Mouse (Mus musculus) MEL (cell line): ENCODE measurements at regions not wholly inside any gene's neighbourhood (a gene's known extent, or its start where the extent isn't known, plus 50 kb on each side); places are given as distances from the start of the nearest gene placed in this dataset.

Source experiments
- DNase-seq: peaks from one replicate; pipeline ENCODE4 v3.0.0; 2011; ENCODE audit warnings: low read depth, low spot score
- H3K27ac ChIP-seq: 2 replicates; pipeline ENCODE4 v1.5.1; 2012; ENCODE audit warnings: low read depth, mild to moderate bottlenecking, control low read depth, low read length, moderate library complexity; ENCODE audit not compliant: control insufficient read depth
- H3K27me3 ChIP-seq, 2 experiments: fragments of 150-350 bp in 1 of 2; sonication (generic) in 1 of 2; 2 replicates each; pipeline ENCODE4 v1.6.1; 2012; ENCODE audit warnings: low read length in 2 of 2, mild to moderate bottlenecking in 2 of 2, improper control_type of control experiment in 1 of 2, moderate library complexity in 1 of 2; ENCODE audit not compliant: insufficient read depth in 2 of 2, control insufficient read depth in 1 of 2
- H3K36me3 ChIP-seq, 2 experiments: 2 replicates each; pipeline ENCODE4 v1.6.1; 2012 to 2014; ENCODE audit warnings: low read length in 2 of 2, improper control_type of control experiment in 1 of 2, inconsistent platforms in 1 of 2, mild to moderate bottlenecking in 1 of 2; ENCODE audit not compliant: insufficient read depth in 2 of 2, control insufficient read depth in 1 of 2
- H3K4me1 ChIP-seq, 2 experiments: fragments of 150-350 bp in 1 of 2; sonication (generic) in 1 of 2; 2 replicates each; pipeline ENCODE4 v1.6.1; 2012; ENCODE audit warnings: low read length in 2 of 2, improper control_type of control experiment in 1 of 2, mild to moderate bottlenecking in 1 of 2; ENCODE audit not compliant: insufficient read depth in 2 of 2, control insufficient read depth in 1 of 2
- H3K4me3 ChIP-seq, 2 experiments: fragments of 150-350 bp in 1 of 2; sonication (generic) in 1 of 2; 2 replicates each; pipeline ENCODE4 v1.5.1; 2012; ENCODE audit warnings: low read depth in 2 of 2, low read length in 2 of 2, mild to moderate bottlenecking in 2 of 2, moderate library complexity in 2 of 2, control low read depth in 1 of 2, improper control_type of control experiment in 1 of 2; ENCODE audit not compliant: control insufficient read depth in 1 of 2, insufficient read depth in 1 of 2
- H3K79me2 ChIP-seq: 2 replicates; pipeline ENCODE4 v1.6.1; 2012; ENCODE audit warnings: mild to moderate bottlenecking, low read length, moderate library complexity; ENCODE audit not compliant: control insufficient read depth, poor library complexity, insufficient read depth
- H3K9ac ChIP-seq: 2 replicates; pipeline ENCODE4 v1.6.1; 2012; ENCODE audit warnings: low read depth, mild to moderate bottlenecking, control low read depth, low read length, moderate library complexity; ENCODE audit not compliant: control insufficient read depth, poor library complexity, severe bottlenecking
- H3K9me3 ChIP-seq: fragments of 150-350 bp; sonication (generic); replicated peaks from 2 replicates; pipeline ENCODE4 v1.6.1; 2012; ENCODE audit warnings: mild to moderate bottlenecking, low read length, improper control_type of control experiment, moderate library complexity; ENCODE audit not compliant: insufficient read depth
- CHD2 ChIP-seq: IDR thresholded peaks from 2 replicates; pipeline ENCODE4 v1.6.1; 2011; ENCODE audit warnings: low read length, improper control_type of control experiment
- E2F4 ChIP-seq: IDR thresholded peaks from 2 replicates; pipeline ENCODE4 v1.6.1; 2011; ENCODE audit warnings: low read depth, low read length, improper control_type of control experiment, borderline replicate concordance
- ETS1 ChIP-seq: IDR thresholded peaks from 2 replicates; pipeline ENCODE4 v1.6.1; 2012; ENCODE audit warnings: low read depth, mild to moderate bottlenecking, inconsistent platforms, low read length, improper control_type of control experiment, moderate library complexity
- GABPA ChIP-seq: IDR thresholded peaks from 2 replicates; pipeline ENCODE4 v1.6.1; 2012; ENCODE audit warnings: low read depth, mild to moderate bottlenecking, inconsistent platforms, low read length, improper control_type of control experiment, moderate library complexity
- GATA1 ChIP-seq: IDR thresholded peaks from 2 replicates; pipeline ENCODE4 v1.6.1; 2011; ENCODE audit warnings: low read depth, low read length, improper control_type of control experiment
- HCFC1 ChIP-seq: IDR thresholded peaks from 2 replicates; pipeline ENCODE4 v1.6.1; 2012; ENCODE audit warnings: low read depth, mild to moderate bottlenecking, inconsistent platforms, low read length, improper control_type of control experiment, moderate library complexity
- JUND ChIP-seq: IDR thresholded peaks from 2 replicates; pipeline ENCODE4 v1.6.1; 2011; ENCODE audit warnings: low read depth, mild to moderate bottlenecking, improper control_type of control experiment, low read length
- MAX ChIP-seq: IDR thresholded peaks from 2 replicates; pipeline ENCODE4 v1.6.1; 2011; ENCODE audit warnings: low read length, improper control_type of control experiment
- MXI1 ChIP-seq: IDR thresholded peaks from 2 replicates; pipeline ENCODE4 v1.6.1; 2011; ENCODE audit warnings: mild to moderate bottlenecking, low read depth, low read length, improper control_type of control experiment
- MYC ChIP-seq: IDR thresholded peaks from 2 replicates; pipeline ENCODE4 v1.6.1; 2011; ENCODE audit warnings: low read depth, mild to moderate bottlenecking, low read length, improper control_type of control experiment, moderate library complexity
- NELFE ChIP-seq: IDR thresholded peaks from 2 replicates; pipeline ENCODE4 v1.6.1; 2011; ENCODE audit warnings: low read depth, low read length, improper control_type of control experiment
- NRF1 ChIP-seq: IDR thresholded peaks from 2 replicates; pipeline ENCODE4 v1.6.1; 2014; ENCODE audit warnings: low read depth, mild to moderate bottlenecking, inconsistent platforms, low read length, improper control_type of control experiment, moderate library complexity; ENCODE audit not compliant: poor library complexity, insufficient read depth, severe bottlenecking
- POLR2AphosphoS5 ChIP-seq: IDR thresholded peaks from 2 replicates; pipeline ENCODE4 v1.6.1; 2012; ENCODE audit warnings: low read depth, borderline replicate concordance, mild to moderate bottlenecking, inconsistent platforms, low read length, moderate library complexity, mixed read lengths
- RCOR1 ChIP-seq: IDR thresholded peaks from 2 replicates; pipeline ENCODE4 v1.6.1; 2012; ENCODE audit warnings: low read depth, mild to moderate bottlenecking, inconsistent platforms, low read length, improper control_type of control experiment
- TAL1 ChIP-seq: IDR thresholded peaks from 2 replicates; pipeline ENCODE4 v1.6.1; 2012; ENCODE audit warnings: mild to moderate bottlenecking, inconsistent platforms, low read length, moderate library complexity, mixed read lengths
- UBTF ChIP-seq: IDR thresholded peaks from 2 replicates; pipeline ENCODE4 v1.6.1; 2012; ENCODE audit warnings: low read depth, mild to moderate bottlenecking, inconsistent platforms, low read length, improper control_type of control experiment, moderate library complexity, borderline replicate concordance; ENCODE audit not compliant: insufficient read depth
- USF2 ChIP-seq, 2 experiments: IDR thresholded peaks; 2 replicates each; pipeline ENCODE4 v1.6.1; 2011 to 2012; ENCODE audit warnings: improper control_type of control experiment in 2 of 2, low read length in 2 of 2, borderline replicate concordance in 1 of 2, inconsistent platforms in 1 of 2, low read depth in 1 of 2, mild to moderate bottlenecking in 1 of 2; ENCODE audit not compliant: insufficient read depth in 1 of 2
- ZNF384 ChIP-seq: IDR thresholded peaks from 2 replicates; pipeline ENCODE4 v1.6.1; 2012; ENCODE audit warnings: low read depth, mild to moderate bottlenecking, inconsistent platforms, low read length, improper control_type of control experiment

GRCm38 (mm10) chr2:160515621-160516020 is 130.1 kb upstream of the Top1 start:
- H3K27me3 ChIP-seq: no peaks in the 10 kb centered on the region

DNA sequence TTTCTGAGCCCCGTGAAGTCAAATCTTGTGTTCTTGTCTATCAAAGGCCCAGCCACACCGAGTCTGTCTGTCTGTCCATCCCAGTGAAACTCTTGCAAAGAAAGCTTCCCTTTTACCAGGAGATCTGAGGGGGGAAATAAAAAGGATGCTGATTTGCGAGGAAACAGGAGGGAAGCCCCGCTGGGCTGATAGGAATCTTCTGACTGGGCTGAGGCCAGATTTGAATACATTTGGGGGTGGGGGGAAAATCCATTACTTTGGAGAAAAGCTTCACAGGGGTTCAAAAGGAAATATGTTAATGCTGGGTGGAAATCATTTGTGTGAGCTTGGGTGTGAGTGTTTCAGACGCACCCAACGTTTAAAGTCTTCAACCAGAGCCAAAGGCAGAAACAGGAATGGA is 129.2 kb upstream of the Top1 start:
- no peak overlapping the region for H3K9ac ChIP-seq
- H3K4me3 ChIP-seq: no peak overlapping the region
- no peak for DNase-seq
- no peaks in the 10 kb centered on the region for H3K9me3 ChIP-seq
- no peaks in the 10 kb centered on the region; the same call in 1 of the 2 replicates for H3K79me2 ChIP-seq
- TF ChIP-seq ZNF384 (no peak), TAL1 (no peak), NELFE (no peak), RCOR1 (no peak), GABPA (no peak), POLR2AphosphoS5 (no peak), ETS1 (no peak), GATA1 (no peak), MAX (no peak), CHD2 (no peak), MXI1 (no peak), E2F4 (no peak), USF2 (IDR thresholded peaks at IDR 0.05; ENCODE audit: borderline replicate concordance in 1 of 2, insufficient read depth in 1 of 2, low read depth in 1 of 2, low read length in 2 of 2) (no peak), UBTF (no peak)
- no peaks in the 10 kb centered on the region for H3K36me3 ChIP-seq
- no peaks in the 10 kb centered on the region for H3K27me3 ChIP-seq
- no peaks in the 10 kb centered on the region for H3K4me1 ChIP-seq
- no peak overlapping the region for H3K27ac ChIP-seq

More at GRCm38 (mm10) chr2:160515621-160516020, 130.1 kb upstream of the Top1 start:
- no peaks in the 10 kb centered on the region for H3K4me1 ChIP-seq
- H3K27ac ChIP-seq: no peak overlapping the region
- TF ChIP-seq NRF1 (no peak), JUND (no peak), USF2 (IDR thresholded peaks at IDR 0.05; ENCODE audit: borderline replicate concordance in 1 of 2, insufficient read depth in 1 of 2, low read depth in 1 of 2, low read length in 2 of 2) (no peak), HCFC1 (no peak), MYC (no peak), ZNF384 (no peak), GATA1 (no peak), CHD2 (no peak), POLR2AphosphoS5 (no peak)
- no peaks in the 10 kb centered on the region for H3K36me3 ChIP-seq
- no peaks in the 10 kb centered on the region; the same call in 1 of the 2 replicates for H3K79me2 ChIP-seq
- H3K9ac ChIP-seq: no peak overlapping the region
- no peak overlapping the region for H3K4me3 ChIP-seq
- H3K9me3 ChIP-seq: no peaks in the 10 kb centered on the region
- DNase-seq: no peak
